Mouse (Mus musculus): ENCODE results near the gene Utp15. TPM values are rescaled to one million over a fixed set of nuclear protein-coding genes. Genes with fewer than 3 reads are reported as not detected.

Gene Utp15
- polyA plus RNA-seq, 1 experiment from 2014 or later: 9.5 TPM

- H3K27me3 ChIP-seq (ENCODE audit: control insufficient read depth, insufficient read depth, low read length): no peaks in the 10 kb centered on the region
- ATAC-seq (ENCODE audit: low FRiP score, low TSS enrichment): no peak
- no peak overlapping the region for H3K4me2 ChIP-seq (replicated peaks; ENCODE audit: low read depth)
- no peak for TF ChIP-seq CTCF (IDR thresholded peaks at IDR 0.05; ENCODE audit: low read depth)
- no peak for TF ChIP-seq EP300 (optimal IDR thresholded peaks at IDR 0.05)
- H3K4me3 ChIP-seq (ENCODE audit: low read depth, low read length): no peak overlapping the region
- peaks cover 6% of the 10 kb centered on the region; the same call in 1 of the 2 replicates for H3K36me3 ChIP-seq (ENCODE audit: control insufficient read depth, insufficient read depth, low read length)
- no peak overlapping the region for H3K27ac ChIP-seq (replicated peaks)
- H3K9ac ChIP-seq (ENCODE audit: low read length): no peak overlapping the region
- H3K4me1 ChIP-seq (replicated peaks; ENCODE audit: control insufficient read depth, insufficient read depth): no peaks in the 10 kb centered on the region
- no peaks in the 10 kb centered on the region for H3K9me3 ChIP-seq (ENCODE audit: control insufficient read depth, low read length)
- no peak for DNase-seq (ENCODE audit: low spot score)
- WGBS: 59% methylated on average over 4 of the region's 5 CpGs
Measured at GRCm38 (mm10) chr13:98244571-98245350, 18.1 kb downstream of the Utp15 start.

- no peak overlapping the region for H3K4me3 ChIP-seq (ENCODE audit: low read depth, low read length)
- WGBS: 60% methylated on average over 9 of the region's 9 CpGs
- no peaks in the 10 kb centered on the region for H3K27me3 ChIP-seq (ENCODE audit: control insufficient read depth, insufficient read depth, low read length)
- H3K4me2 ChIP-seq (replicated peaks; ENCODE audit: low read depth): no peak overlapping the region
- ATAC-seq (ENCODE audit: low FRiP score, low TSS enrichment): no peak
- H3K27ac ChIP-seq (replicated peaks): no peak overlapping the region
- TF ChIP-seq CTCF (IDR thresholded peaks at IDR 0.05; ENCODE audit: low read depth): no peak
- no peak for TF ChIP-seq EP300 (optimal IDR thresholded peaks at IDR 0.05)
- H3K9me3 ChIP-seq (ENCODE audit: control insufficient read depth, low read length): no peaks in the 10 kb centered on the region
- DNase-seq (ENCODE audit: low spot score): no peak
- no peak overlapping the region for H3K9ac ChIP-seq (ENCODE audit: low read length)
- no peaks in the 10 kb centered on the region for H3K36me3 ChIP-seq (ENCODE audit: control insufficient read depth, insufficient read depth, low read length)
- H3K4me1 ChIP-seq (replicated peaks; ENCODE audit: control insufficient read depth, insufficient read depth): no peaks in the 10 kb centered on the region
Measured at GRCm38 (mm10) chr13:98241531-98242282, 21.1 kb downstream of the Utp15 start.

- DNase-seq (ENCODE audit: low spot score): peak; percentile 79
- no peak overlapping the region for H3K4me2 ChIP-seq (replicated peaks; ENCODE audit: low read depth)
- ATAC-seq (ENCODE audit: low FRiP score, low TSS enrichment): no peak
- no peak overlapping the region for H3K4me3 ChIP-seq (ENCODE audit: low read depth, low read length)
- H3K36me3 ChIP-seq (ENCODE audit: control insufficient read depth, insufficient read depth, low read length): no peaks in the 10 kb centered on the region
- no peaks in the 10 kb centered on the region for H3K9me3 ChIP-seq (ENCODE audit: control insufficient read depth, low read length)
- 15% methylated on average over 12 of the region's 12 CpGs for WGBS
- no peak overlapping the region for H3K27ac ChIP-seq (replicated peaks)
- H3K9ac ChIP-seq (ENCODE audit: low read length): no peak overlapping the region
- H3K4me1 ChIP-seq (replicated peaks; ENCODE audit: control insufficient read depth, insufficient read depth): no peaks in the 10 kb centered on the region
- TF ChIP-seq EP300 (optimal IDR thresholded peaks at IDR 0.05) (no peak), CTCF (IDR thresholded peaks at IDR 0.05; ENCODE audit: low read depth) (peak; percentile 94)
- H3K27me3 ChIP-seq (ENCODE audit: control insufficient read depth, insufficient read depth, low read length): no peaks in the 10 kb centered on the region
Measured at GRCm38 (mm10) chr13:98239978-98240641, 22.7 kb downstream of the Utp15 start.

- Histone ChIP-seq H3K36me3 (ENCODE audit: control insufficient read depth, insufficient read depth, low read length) (no peaks in the 10 kb centered on the region), H3K4me3 (ENCODE audit: low read depth, low read length) (no peak overlapping the region), H3K9ac (ENCODE audit: low read length) (no peak overlapping the region), H3K4me2 (replicated peaks; ENCODE audit: low read depth) (no peak overlapping the region), H3K27ac (replicated peaks) (no peak overlapping the region), H3K9me3 (ENCODE audit: control insufficient read depth, low read length) (no peaks in the 10 kb centered on the region), H3K27me3 (ENCODE audit: control insufficient read depth, insufficient read depth, low read length) (no peaks in the 10 kb centered on the region), H3K4me1 (replicated peaks; ENCODE audit: control insufficient read depth, insufficient read depth) (no peaks in the 10 kb centered on the region)
- TF ChIP-seq EP300 (optimal IDR thresholded peaks at IDR 0.05): no peak
- TF ChIP-seq CTCF (IDR thresholded peaks at IDR 0.05; ENCODE audit: low read depth): no peak
- DNase-seq (ENCODE audit: low spot score) (no peak), ATAC-seq (ENCODE audit: low FRiP score, low TSS enrichment) (no peak)
- 47% methylated on average over 6 of the region's 6 CpGs for WGBS
Measured at GRCm38 (mm10) chr13:98235451-98235850, 27.4 kb downstream of the Utp15 start.

GRCm38 (mm10) chr13:98230511-98230910 is 32.3 kb downstream of the Utp15 start:
- no peak overlapping the region for H3K27ac ChIP-seq (replicated peaks)
- no peak overlapping the region for H3K9ac ChIP-seq (ENCODE audit: low read length)
- no peak overlapping the region for H3K4me3 ChIP-seq (ENCODE audit: low read depth, low read length)
- ATAC-seq (ENCODE audit: low FRiP score, low TSS enrichment) (no peak), DNase-seq (ENCODE audit: low spot score) (no peak)
- H3K4me2 ChIP-seq (replicated peaks; ENCODE audit: low read depth): no peak overlapping the region
- WGBS: 87% methylated on average over 1 of the region's 1 CpGs
- H3K9me3 ChIP-seq (ENCODE audit: control insufficient read depth, low read length): no peaks in the 10 kb centered on the region
- H3K4me1 ChIP-seq (replicated peaks; ENCODE audit: control insufficient read depth, insufficient read depth): no peaks in the 10 kb centered on the region
- H3K27me3 ChIP-seq (ENCODE audit: control insufficient read depth, insufficient read depth, low read length): no peaks in the 10 kb centered on the region
- no peak for TF ChIP-seq CTCF (IDR thresholded peaks at IDR 0.05; ENCODE audit: low read depth)
- no peak for TF ChIP-seq EP300 (optimal IDR thresholded peaks at IDR 0.05)
- no peaks in the 10 kb centered on the region for H3K36me3 ChIP-seq (ENCODE audit: control insufficient read depth, insufficient read depth, low read length)
